12 mouse cellular contexts compared by ENCODE assay signal in genomic region chr10:61379340-61380040, GRCm38 (mm10). TPM values are rescaled to one million over a fixed set of nuclear protein-coding genes. Genes with fewer than 3 reads are reported as not detected.
DNase-seq lines count a peak whose midpoint lies in the region; ATAC-seq and TF ChIP-seq lines count a peak whose summit lies in the region.
"Had no signal": no experiment of that assay in that cellular context is flagged by ENCODE, and none has a peak within 500 bp of the region (broad histone marks: within the 10 kb centered on the region; RNA-seq: fewer than 3 reads in every experiment).

No protein-coding gene starts in this region.

- H3K27me3 ChIP-seq in heart, embryonic 11.5 days (ENCODE audit: control insufficient read depth, insufficient read depth, low read length), result no peaks in the 10 kb centered on the region
- H3K27me3 ChIP-seq in heart, postnatal 0 days (ENCODE audit: control insufficient read depth, insufficient read depth, low read length), result no peaks in the 10 kb centered on the region
- H3K27me3 ChIP-seq in neural tube, embryonic 14.5 days (ENCODE audit: control insufficient read depth, insufficient read depth, low read length), result no peaks in the 10 kb centered on the region

- WGBS in heart, embryonic 11.5 days (ENCODE audit: insufficient replicate concordance), result 80% methylated on average over 13 of the region's 13 CpGs
- WGBS in lung, adult 2 months, result 60% methylated on average over 13 of the region's 13 CpGs
- WGBS in heart, postnatal 0 days, result 66% methylated on average over 13 of the region's 13 CpGs
- 82% methylated on average over 13 of the region's 13 CpGs for WGBS in neural tube, embryonic 14.5 days

- H3K27ac ChIP-seq in heart, embryonic 11.5 days (ENCODE audit: low read depth, low read length), result peak overlapping the region; percentile 89
- peak overlapping the region; percentile 87 for H3K27ac ChIP-seq in heart, postnatal 0 days (ENCODE audit: low read depth)
- no peak overlapping the region; the same call in 1 of the 2 replicates for H3K27ac ChIP-seq in neural tube, embryonic 14.5 days (ENCODE audit: low read depth, low read length)
- H3K27ac ChIP-seq: liver, embryonic 14.5 days had no signal

- DNase-seq in heart, adult 18-20 months, result no peak
- DNase-seq in lung, adult 2 months, result peak; percentile 3
- DNase-seq in lung, postnatal 4 days, result no peak
- no peak for DNase-seq in heart, postnatal 0 days (ENCODE audit: low spot score)
- DNase-seq in left cerebral cortex, adult 18-20 months (ENCODE audit: low spot score in 2 of 2), result no peak
- DNase-seq in spleen, postnatal 14 days (ENCODE audit: low spot score in 2 of 2), result no peak
- DNase-seq: thymus, adult 18-20 months had no signal

- H3K4me3 ChIP-seq in heart, embryonic 11.5 days (ENCODE audit: low read depth, low read length), result peak overlapping the region; percentile 77; the same call in 1 of the 2 replicates
- peak overlapping the region; percentile 21 for H3K4me3 ChIP-seq in lung, adult 2 months (replicated peaks; ENCODE audit: extremely low read depth, low read depth, low read length)
- 0 out of 2 replicates have a peak overlapping the region, but pooled peaks have one; percentile 85 for H3K4me3 ChIP-seq in heart, postnatal 0 days (ENCODE audit: low read depth, low read length)
- no peak overlapping the region for H3K4me3 ChIP-seq in neural tube, embryonic 14.5 days (ENCODE audit: low read depth, low read length)
- H3K4me3 ChIP-seq: erythroblast, embryonic 14.5 days had no signal

- no peaks in the 10 kb centered on the region for H3K9me3 ChIP-seq in heart, embryonic 11.5 days (replicated peaks; ENCODE audit: control insufficient read depth, low read length)
- H3K9me3 ChIP-seq in heart, postnatal 0 days (replicated peaks; ENCODE audit: control insufficient read depth, low read length), result no peaks in the 10 kb centered on the region
- no peaks in the 10 kb centered on the region for H3K9me3 ChIP-seq in neural tube, embryonic 14.5 days (ENCODE audit: control insufficient read depth, low read length)

- no peak for ATAC-seq in heart, embryonic 11.5 days (replicated peaks; ENCODE audit: insufficient number of reproducible peaks, low FRiP score, low TSS enrichment)
- no peak for ATAC-seq in heart, postnatal 0 days (ENCODE audit: insufficient read depth, low read depth)
- no peak for ATAC-seq in neural tube, embryonic 14.5 days (ENCODE audit: low read depth)
- ATAC-seq: CD4-positive, CD25-positive, alpha-beta regulatory T cell, adult 4 months had no signal

- peaks cover 64% of the 10 kb centered on the region for H3K4me1 ChIP-seq in heart, embryonic 11.5 days (ENCODE audit: control insufficient read depth, insufficient read depth, low read length)
- peaks cover 39% of the 10 kb centered on the region for H3K4me1 ChIP-seq in lung, adult 2 months (ENCODE audit: control insufficient read depth, insufficient read depth, low read length)
- peaks cover 66% of the 10 kb centered on the region for H3K4me1 ChIP-seq in heart, postnatal 0 days (ENCODE audit: control insufficient read depth, insufficient read depth)
- peaks cover 14% of the 10 kb centered on the region for H3K4me1 ChIP-seq in neural tube, embryonic 14.5 days (ENCODE audit: control insufficient read depth, insufficient read depth, low read length)

- TF ChIP-seq POLR2A in lung, adult 2 months (IDR thresholded peaks at IDR 0.05; ENCODE audit: borderline replicate concordance, extremely low read depth, low read depth, low read length), result no peak

- H3K4me2 ChIP-seq in heart, embryonic 11.5 days, result peak overlapping the region; percentile 96
- peak overlapping the region; percentile 95 for H3K4me2 ChIP-seq in heart, postnatal 0 days (ENCODE audit: low read depth, low read length)
- peak overlapping the region; percentile 69; the same call in 1 of the 2 replicates for H3K4me2 ChIP-seq in neural tube, embryonic 14.5 days (ENCODE audit: low read depth, low read length)

- no peak for TF ChIP-seq EP300 in heart, postnatal 0 days (IDR thresholded peaks at IDR 0.05; ENCODE audit: low read depth)

- H3K9ac ChIP-seq in heart, embryonic 11.5 days (ENCODE audit: low read depth, low read length), result peak overlapping the region; percentile 61
- H3K9ac ChIP-seq in heart, postnatal 0 days (replicated peaks; ENCODE audit: low read depth, low read length), result 0 out of 2 replicates have a peak overlapping the region, but pooled peaks have one; percentile 42
- no peak overlapping the region for H3K9ac ChIP-seq in neural tube, embryonic 14.5 days (replicated peaks; ENCODE audit: low read depth, low read length)
- H3K9ac ChIP-seq: liver, embryonic 14.5 days had no signal

- TF ChIP-seq CTCF in lung, adult 2 months (IDR thresholded peaks at IDR 0.05; ENCODE audit: insufficient read depth, low read length), result no peak
- TF ChIP-seq CTCF in heart, postnatal 0 days (IDR thresholded peaks at IDR 0.05; ENCODE audit: low read depth), result no peak

- H3K36me3 ChIP-seq in heart, embryonic 11.5 days (ENCODE audit: control insufficient read depth, insufficient read depth, low read length), result no peaks in the 10 kb centered on the region
- H3K36me3 ChIP-seq in heart, postnatal 0 days (replicated peaks; ENCODE audit: control insufficient read depth, insufficient read depth, low read length), result no peaks in the 10 kb centered on the region
- H3K36me3 ChIP-seq in neural tube, embryonic 14.5 days (ENCODE audit: control insufficient read depth, insufficient read depth, low read length), result no peaks in the 10 kb centered on the region

RNA-seq across cellular contexts. Expression of gene Pald1, which starts 3.8 kb away (rescaled TPM):
- polyA plus RNA-seq in heart, embryonic 11.5 days (2014; fragmentation: Nextera tagmentation; extraction: Ambion mirVana), result 17.5 and 22.5 TPM in 2 replicates
- 10 to 100 TPM; 16.0 to 16.2 TPM for total RNA-seq in heart, adult 18-20 months (2021)
- 69.1 and 76.2 TPM in 2 replicates for polyA plus RNA-seq in lung, adult 2 months (2012; rRNA removed)
- total RNA-seq in heart, postnatal 0 days (2014; rRNA removed; ENCODE audit: low replicate concordance), result 27.7 and 66.8 TPM in 2 replicates
- polyA plus RNA-seq in heart, postnatal 0 days (2015; fragmentation: Nextera tagmentation; extraction: Ambion mirVana), result 13.8 and 17.9 TPM in 2 replicates
- 19.0 and 25.5 TPM in 2 replicates for polyA plus RNA-seq in neural tube, embryonic 14.5 days (2014; fragmentation: Nextera tagmentation; extraction: Ambion mirVana)
- 1 to 10 TPM; 6.8 to 8.5 TPM for total RNA-seq in left cerebral cortex, adult 18-20 months (2021)
- polyA plus RNA-seq: CD4-positive, CD25-positive, alpha-beta regulatory T cell, adult 4 months had no signal

RNA-seq across cellular contexts. Expression of gene Nodal, which starts 38.3 kb away (rescaled TPM):
- polyA plus RNA-seq in heart, embryonic 11.5 days (2014; fragmentation: Nextera tagmentation; extraction: Ambion mirVana), result not detected in 2 replicates
- total RNA-seq in heart, adult 18-20 months (2021), result not detected
- polyA plus RNA-seq in lung, adult 2 months (2012; rRNA removed), result 0.15 and 0.24 TPM in 2 replicates
- total RNA-seq in heart, postnatal 0 days (2014; rRNA removed; ENCODE audit: low replicate concordance), result 0.12 TPM in 1 of 2 replicates, not detected in the other
- 0.23 and 0.45 TPM in 2 replicates for polyA plus RNA-seq in heart, postnatal 0 days (2015; fragmentation: Nextera tagmentation; extraction: Ambion mirVana)
- 0.12 and 0.13 TPM in 2 replicates for polyA plus RNA-seq in neural tube, embryonic 14.5 days (2014; fragmentation: Nextera tagmentation; extraction: Ambion mirVana)
- total RNA-seq in left cerebral cortex, adult 18-20 months (2021), result under 1 TPM; 0.23 to 0.26 TPM
- polyA plus RNA-seq: CD4-positive, CD25-positive, alpha-beta regulatory T cell, adult 4 months had no signal
